Mouse (Mus musculus): ENCODE measurements around the gene Sowahb.

Gene Sowahb

DNA sequence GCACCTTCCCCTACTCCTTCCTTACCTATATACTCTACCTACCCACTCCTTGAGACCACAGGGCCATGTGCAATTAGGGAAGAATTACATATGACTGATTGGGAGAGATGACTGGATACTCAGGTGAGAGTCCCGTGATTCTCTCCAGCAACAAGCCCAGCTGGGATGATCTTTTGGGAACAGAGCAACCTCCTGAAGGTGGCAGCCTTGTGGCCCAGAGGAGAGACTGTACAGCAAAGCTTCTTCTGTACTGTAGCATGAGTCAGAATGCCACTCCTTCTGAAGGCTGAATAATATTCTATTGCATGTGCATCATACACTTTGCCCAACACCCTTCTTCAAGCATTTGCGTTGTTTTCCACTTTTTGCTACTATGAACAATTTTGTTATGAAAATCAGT, 42.2 kb downstream of the Sowahb start:
- no peak for DNase-seq (ENCODE audit: inconsistent ontology term)

GRCm38 (mm10) chr5:93000774-93001757, 43.8 kb downstream of the Sowahb start:
- no peak for DNase-seq (ENCODE audit: inconsistent ontology term)

DNA sequence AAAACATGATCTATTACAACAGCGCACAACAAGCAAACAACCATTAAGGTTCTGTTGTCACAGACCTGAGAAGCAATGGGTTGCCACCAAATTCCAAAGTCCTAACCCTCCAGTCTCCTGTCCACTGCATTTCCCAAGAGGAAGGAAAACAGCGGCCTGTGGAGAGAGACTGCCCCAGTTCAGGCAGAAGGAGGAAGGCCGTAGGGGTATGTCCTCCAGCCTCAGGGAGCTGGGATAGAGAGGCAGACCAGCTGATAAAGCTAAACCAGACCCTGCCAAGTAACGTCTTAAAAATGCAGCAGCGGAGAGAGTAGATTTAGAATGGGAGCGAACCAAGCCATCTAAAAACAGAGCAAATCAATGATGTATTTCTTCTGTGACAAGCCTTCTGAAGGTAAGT, 44.8 kb downstream of the Sowahb start:
- DNase-seq (ENCODE audit: inconsistent ontology term) = no peak

DNA sequence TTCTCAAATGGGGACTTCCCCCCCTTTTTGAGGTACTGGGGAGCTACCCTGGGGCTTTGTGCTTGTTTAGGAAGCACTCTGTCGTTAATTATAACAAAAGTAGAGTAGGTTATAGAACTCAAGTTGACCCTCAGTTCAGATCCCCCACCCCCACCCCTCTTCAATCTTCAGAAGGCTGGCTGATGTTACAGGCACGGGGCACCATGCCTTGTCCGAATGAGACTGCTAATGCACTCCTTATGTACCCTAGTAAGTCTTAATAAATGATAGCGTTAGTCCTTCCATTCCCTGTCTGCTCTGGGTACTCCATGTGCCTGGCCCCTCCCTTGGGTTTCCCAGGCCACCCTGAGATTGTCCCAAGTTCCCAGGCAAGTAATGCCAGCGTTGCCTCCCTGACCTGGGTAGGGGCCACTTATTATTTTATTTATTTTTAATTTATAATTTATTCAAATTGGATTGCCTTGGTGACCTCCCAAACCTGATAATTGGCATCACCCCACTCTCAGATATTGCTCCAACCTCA, 46.3 kb downstream of the Sowahb start:
- no peak for DNase-seq (ENCODE audit: inconsistent ontology term)

GRCm38 (mm10) chr5:92997428-92998120, 47.2 kb downstream of the Sowahb start:
- peak; percentile 40 for DNase-seq (ENCODE audit: inconsistent ontology term)

- DNase-seq (ENCODE audit: inconsistent ontology term) = no peak
Measured at GRCm38 (mm10) chr5:92994861-92995260, 50.0 kb downstream of the Sowahb start.

GRCm38 (mm10) chr5:92994309-92994708, 50.5 kb downstream of the Sowahb start:
- no peak for DNase-seq (ENCODE audit: inconsistent ontology term)

DNA sequence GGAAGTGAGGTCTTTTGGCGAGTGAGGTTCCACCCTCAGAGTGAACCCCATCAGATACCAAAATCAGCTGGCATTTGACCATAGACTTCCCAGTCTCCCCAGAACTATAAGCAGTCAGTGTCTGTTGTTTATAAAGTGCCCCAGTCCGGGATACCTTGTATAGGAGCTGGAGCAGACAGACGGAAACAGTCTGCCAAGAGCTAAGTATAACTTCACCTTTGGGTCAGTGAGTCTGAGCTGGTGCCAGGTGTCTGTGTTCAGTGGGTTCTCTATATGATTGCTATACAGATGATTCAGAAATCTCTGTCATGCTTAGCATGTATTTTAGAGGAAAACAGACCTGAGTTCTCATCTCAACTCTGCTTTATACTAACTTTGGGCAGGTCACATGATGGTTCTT, 52.7 kb downstream of the Sowahb start:
- DNase-seq (ENCODE audit: inconsistent ontology term) = no peak

All from Muller cell, postnatal 12 days (primary cell).